Mouse (Mus musculus): ENCODE data around the gene Olfr384.
"Not testable (repeated sequence)": the region's sequence is repeated elsewhere in the genome, so short reads cannot be mapped to it uniquely, and the experiment has no call there.

The Olfr384 gene

GRCm38 (mm10) chr11:73598294-73598693 lies at the start of gene Olfr384:
Gene Olfr384 (plus strand): TSS chr11:73598594.
- DNase-seq (ENCODE audit: low spot score) = no peak

- no peak for DNase-seq (ENCODE audit: low spot score)
Measured at GRCm38 (mm10) chr11:73579871-73580270, 18.5 kb upstream of the Olfr384 start.

DNA sequence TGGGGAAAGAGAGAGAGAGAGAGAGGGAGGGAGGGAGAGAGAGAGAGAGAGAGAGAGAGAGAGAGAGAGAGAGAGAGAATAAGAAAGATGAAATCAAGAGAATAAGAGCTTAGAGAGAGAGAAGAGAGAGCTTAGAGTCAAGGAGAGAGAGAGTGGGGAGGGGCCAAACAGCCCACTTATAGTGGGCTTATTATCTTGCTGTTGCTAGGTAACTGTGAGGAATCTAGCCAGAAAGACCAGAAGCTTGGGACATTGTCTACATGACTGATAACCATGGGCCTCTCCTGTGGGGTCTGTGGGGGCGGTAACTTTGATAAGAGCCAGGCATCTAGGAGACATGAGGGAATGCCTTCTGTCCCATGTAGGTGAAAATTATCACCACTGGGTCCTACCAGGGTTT lies 15.2 kb upstream of the Olfr384 start:
- not testable (repeated sequence) for DNase-seq (ENCODE audit: low spot score)

DNA sequence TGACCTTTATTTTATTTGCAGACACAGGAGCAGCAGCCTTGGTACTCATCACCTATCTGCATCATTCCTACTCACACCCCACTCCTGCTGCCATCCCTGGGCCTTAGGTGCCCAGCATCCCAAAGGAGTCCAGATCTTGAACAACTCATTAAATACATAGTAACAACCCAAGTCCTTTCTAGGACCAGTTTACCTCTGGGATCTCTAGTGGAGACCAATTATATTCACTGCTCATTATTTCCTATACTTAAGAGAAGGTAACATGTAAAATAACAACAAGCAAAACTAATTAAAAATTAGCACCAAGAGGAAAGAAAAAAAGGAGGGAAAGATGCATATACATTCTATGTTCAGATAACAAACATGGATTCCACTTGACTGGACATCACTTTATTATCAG lies 5.5 kb upstream of the Olfr384 start, which contains the start of gene Olfr385:
Olfr385 (minus strand) TSS at position 101 of the 400 bp plus-strand sequence.
- no peak for DNase-seq (ENCODE audit: low spot score)
